In the genomic region with DNA sequence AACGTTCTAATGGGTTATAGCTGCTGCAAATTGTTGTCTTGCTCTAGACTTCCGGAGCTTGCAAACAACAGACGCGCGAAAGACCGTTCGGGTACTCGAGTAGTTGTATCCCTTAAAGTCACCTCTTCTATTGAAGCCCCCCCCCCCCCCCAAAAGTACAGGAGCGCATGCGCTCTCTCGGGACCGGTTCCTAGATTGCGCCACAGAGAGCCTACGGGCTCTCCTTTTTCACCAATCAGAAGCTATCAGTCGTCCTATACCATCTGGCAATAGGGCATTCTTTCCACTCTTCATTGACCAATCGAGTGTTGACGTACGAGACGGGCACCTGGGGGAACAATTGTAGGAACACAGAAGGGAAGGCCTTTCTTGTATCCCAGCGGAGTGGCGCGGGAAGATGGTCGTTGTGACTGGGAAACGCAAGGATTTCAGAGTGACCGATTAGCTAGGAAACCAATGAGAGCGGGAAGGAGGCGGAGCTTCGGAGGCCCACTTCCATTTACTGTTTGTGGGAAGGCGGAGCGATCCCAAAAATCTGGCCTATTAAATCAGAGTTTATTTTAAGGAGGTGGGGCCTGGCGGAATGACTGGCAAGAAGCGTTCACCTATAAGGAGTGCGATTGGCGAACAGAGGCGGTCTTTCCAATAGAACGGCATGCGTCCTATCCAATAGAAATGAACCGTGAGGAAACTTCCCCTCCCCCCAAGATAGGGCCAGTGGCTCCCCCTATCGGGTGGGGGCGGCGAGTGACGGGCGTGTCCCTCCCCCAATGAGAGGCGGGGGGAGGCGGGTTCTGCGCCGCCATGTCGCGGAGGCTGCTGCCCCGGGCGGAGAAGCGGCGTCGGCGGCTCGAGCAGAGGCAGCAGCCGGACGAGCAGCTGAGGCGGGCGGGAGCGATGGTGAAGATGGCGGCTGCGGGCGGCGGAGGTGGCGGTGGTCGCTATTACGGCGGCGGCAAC, we compare ENCODE assay signal across 8 mouse cellular contexts. TPM values are rescaled to one million over a fixed set of nuclear protein-coding genes. Genes with fewer than 3 reads are reported as not detected.
A peak's percentile ranks its signal among the peaks of the same experiment; 100 is the strongest.
DNase-seq lines count a peak whose midpoint lies in the region; ATAC-seq lines count a peak whose summit lies in the region.

No protein-coding gene starts in this region.

- peaks cover 34% of the 10 kb centered on the region for H3K36me3 ChIP-seq in hindbrain, embryonic 12.5 days

- WGBS in hindbrain, embryonic 12.5 days: under 1% methylated on average over 69 of the region's 70 CpGs

- H3K27ac ChIP-seq in hindbrain, embryonic 12.5 days: peak overlapping the region; percentile 100

- H3K9me3 ChIP-seq in hindbrain, embryonic 12.5 days (replicated peaks): no peaks in the 10 kb centered on the region

- H3K27me3 ChIP-seq in hindbrain, embryonic 12.5 days: no peaks in the 10 kb centered on the region

- peak; percentile 99 for DNase-seq in NIH3T3 (ENCODE audit: low read depth)
- DNase-seq in cerebellum, postnatal 10 days: peak; percentile 99
- peak; percentile 96 to 99 for DNase-seq in frontal cortex, postnatal 10 days (ENCODE audit: low spot score in 2 of 2)
- peak; percentile 96 to 98 for DNase-seq in layer of hippocampus, postnatal 25 days (ENCODE audit: extremely low spot score in 1 of 2, low spot score in 1 of 2)
- DNase-seq in lung, postnatal 25 days (ENCODE audit: low spot score): peak; percentile 99
- DNase-seq in retina, embryonic 14.5 days (ENCODE audit: low spot score): peak; percentile 100
- peak; percentile 98 for DNase-seq in thymus, postnatal 4 days

- peak overlapping the region; percentile 94 for H3K9ac ChIP-seq in hindbrain, embryonic 12.5 days

- peak; percentile 91 for ATAC-seq in hindbrain, embryonic 12.5 days (ENCODE audit: low FRiP score)

- peaks cover 44% of the 10 kb centered on the region for H3K4me1 ChIP-seq in hindbrain, embryonic 12.5 days

- peak overlapping the region; percentile 91 for H3K4me2 ChIP-seq in hindbrain, embryonic 12.5 days (replicated peaks)

- H3K4me3 ChIP-seq in hindbrain, embryonic 12.5 days: peak overlapping the region; percentile 79

RNA-seq across cellular contexts. Expression of gene Hnrnpl, which starts 2.0 kb away (rescaled TPM):
- 297 and 345 TPM in 2 replicates for polyA plus RNA-seq in hindbrain, embryonic 12.5 days (2016; fragmentation: Nextera tagmentation; extraction: Ambion mirVana)
- total RNA-seq in layer of hippocampus, postnatal 25 days (2021): 100 to 1,000 TPM; 380 to 402 TPM

RNA-seq across cellular contexts. Expression of gene Ech1, which starts 14.6 kb away (rescaled TPM):
- polyA plus RNA-seq in hindbrain, embryonic 12.5 days (2016; fragmentation: Nextera tagmentation; extraction: Ambion mirVana): 84.7 and 87.8 TPM in 2 replicates
- 10 to 100 TPM; 59.7 to 66.7 TPM for total RNA-seq in layer of hippocampus, postnatal 25 days (2021)

RNA-seq across cellular contexts. Expression of gene Rinl, which starts 21.6 kb away (rescaled TPM):
- polyA plus RNA-seq in hindbrain, embryonic 12.5 days (2016; fragmentation: Nextera tagmentation; extraction: Ambion mirVana): 2.2 and 2.7 TPM in 2 replicates
- 1 to 10 TPM; 2.6 to 3.0 TPM for total RNA-seq in layer of hippocampus, postnatal 25 days (2021)

RNA-seq across cellular contexts. Expression of gene Lgals4, which starts 23.3 kb away (rescaled TPM):
- polyA plus RNA-seq in hindbrain, embryonic 12.5 days (2016; fragmentation: Nextera tagmentation; extraction: Ambion mirVana): 5.0 and 5.1 TPM in 2 replicates
- 1 to 10 TPM; 1.3 to 4.0 TPM for total RNA-seq in layer of hippocampus, postnatal 25 days (2021)

RNA-seq across cellular contexts. Expression of gene Nfkbib, which starts 43.1 kb away (rescaled TPM):
- 39.8 and 43.0 TPM in 2 replicates for polyA plus RNA-seq in hindbrain, embryonic 12.5 days (2016; fragmentation: Nextera tagmentation; extraction: Ambion mirVana)
- total RNA-seq in layer of hippocampus, postnatal 25 days (2021): 10 to 100 TPM; 32.1 to 33.5 TPM

Comparison
In these comparisons a context has a peak if more than half of its experiments do, and no peak if none do; other contexts are left out.
1. Peak in every context shown above with its lines: DNase-seq, ATAC-seq, H3K4me3 ChIP-seq and H3K27ac ChIP-seq.